Comparison of ENCODE assay signal across 8 mouse cellular contexts in the genomic region with DNA sequence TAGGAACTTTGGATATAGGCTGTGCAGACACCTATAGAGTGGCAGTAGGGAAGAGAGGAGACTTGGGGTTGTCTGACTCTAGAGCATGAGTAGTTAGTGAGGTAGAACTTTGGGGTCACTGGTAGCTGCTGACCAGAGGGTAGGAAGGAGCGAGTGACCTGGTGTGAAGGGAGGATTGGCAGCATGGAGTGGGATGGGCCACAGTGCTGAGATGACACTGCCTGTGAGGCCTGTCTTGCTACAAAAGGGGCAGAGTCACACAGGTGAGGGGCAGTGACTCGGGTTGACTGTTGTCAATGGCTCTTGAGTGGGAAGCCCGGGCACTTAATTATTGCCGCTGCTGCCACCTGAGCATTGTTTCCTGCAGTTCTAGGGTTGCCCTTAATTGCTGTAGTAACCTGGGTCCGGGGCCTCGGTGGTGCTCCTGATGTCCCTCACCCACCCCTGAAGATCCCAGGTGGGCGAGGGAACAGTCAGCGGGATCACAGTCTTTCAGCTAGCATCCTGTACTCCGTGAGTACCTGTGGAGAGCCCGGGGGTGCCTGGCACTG. TPM values are rescaled to one million over a fixed set of nuclear protein-coding genes. Genes with fewer than 3 reads are reported as not detected.
DNase-seq lines count a peak whose midpoint lies in the region; ATAC-seq and TF ChIP-seq lines count a peak whose summit lies in the region.
"Had no signal": no experiment of that assay in that cellular context is flagged by ENCODE, and none has a peak within 500 bp of the region (broad histone marks: within the 10 kb centered on the region; RNA-seq: fewer than 3 reads in every experiment).

No protein-coding gene starts in this region.

- H3K4me1 ChIP-seq in lung, adult 2 months (ENCODE audit: control insufficient read depth, insufficient read depth, low read length), result no peaks in the 10 kb centered on the region; the same call in 1 of the 2 replicates
- no peaks in the 10 kb centered on the region for H3K4me1 ChIP-seq in embryonic fibroblast, embryonic 13.5 days (ENCODE audit: control insufficient read depth, insufficient read depth, low read length)
- H3K4me1 ChIP-seq in intestine, postnatal 0 days (replicated peaks; ENCODE audit: control insufficient read depth, insufficient read depth, low read length), result peaks cover 7% of the 10 kb centered on the region; the same call in 1 of the 2 replicates
- H3K4me1 ChIP-seq in neural tube, embryonic 15.5 days, result peaks cover 39% of the 10 kb centered on the region

- H3K36me3 ChIP-seq in intestine, postnatal 0 days (ENCODE audit: control insufficient read depth, insufficient read depth), result peaks cover 18% of the 10 kb centered on the region
- peaks cover 22% of the 10 kb centered on the region for H3K36me3 ChIP-seq in neural tube, embryonic 15.5 days

- H3K4me3 ChIP-seq in lung, adult 2 months (replicated peaks; ENCODE audit: extremely low read depth, low read depth, low read length), result peak overlapping the region; percentile 52
- H3K4me3 ChIP-seq in embryonic fibroblast, embryonic 13.5 days (ENCODE audit: insufficient read depth, low read length), result peak overlapping the region; percentile 99
- peak overlapping the region; percentile 62 for H3K4me3 ChIP-seq in intestine, postnatal 0 days (ENCODE audit: low read depth, low read length)
- H3K4me3 ChIP-seq in neural tube, embryonic 15.5 days (replicated peaks), result peak overlapping the region; percentile 70

- DNase-seq in lung, adult 2 months, result no peak
- DNase-seq in lung, adult 18-20 months, result no peak
- no peak for DNase-seq in right cerebral cortex, postnatal 25 days
- no peak for DNase-seq in urinary bladder, adult 2 months (ENCODE audit: low spot score)
- DNase-seq: thymus, postnatal 36 days had no signal

- peak overlapping the region; percentile 94 for H3K4me2 ChIP-seq in intestine, postnatal 0 days (replicated peaks; ENCODE audit: low read depth)
- peak overlapping the region; percentile 88 for H3K4me2 ChIP-seq in neural tube, embryonic 15.5 days

- H3K9me3 ChIP-seq in intestine, postnatal 0 days (ENCODE audit: control insufficient read depth), result no peaks in the 10 kb centered on the region
- no peaks in the 10 kb centered on the region for H3K9me3 ChIP-seq in neural tube, embryonic 15.5 days (replicated peaks)

- no peak for TF ChIP-seq POLR2A in lung, adult 2 months (IDR thresholded peaks at IDR 0.05; ENCODE audit: borderline replicate concordance, extremely low read depth, low read depth, low read length)
- TF ChIP-seq POLR2A in embryonic fibroblast, embryonic 13.5 days (IDR thresholded peaks at IDR 0.05; ENCODE audit: low read depth, low read length), result no peak

- H3K27ac ChIP-seq in embryonic fibroblast, embryonic 13.5 days (ENCODE audit: insufficient read depth, low read length), result no peak overlapping the region
- H3K27ac ChIP-seq in intestine, postnatal 0 days (ENCODE audit: low read depth, low read length), result no peak overlapping the region
- H3K27ac ChIP-seq in neural tube, embryonic 15.5 days (replicated peaks), result no peak overlapping the region

- H3K9ac ChIP-seq in intestine, postnatal 0 days (ENCODE audit: low read depth, low read length), result peak overlapping the region; percentile 71
- peak overlapping the region; percentile 91 for H3K9ac ChIP-seq in neural tube, embryonic 15.5 days (replicated peaks)

- no peaks in the 10 kb centered on the region for H3K27me3 ChIP-seq in intestine, postnatal 0 days (replicated peaks; ENCODE audit: control insufficient read depth, insufficient read depth, low read length)
- H3K27me3 ChIP-seq in neural tube, embryonic 15.5 days (replicated peaks), result no peaks in the 10 kb centered on the region

- WGBS in lung, adult 2 months, result 51% methylated on average over 10 of the region's 10 CpGs
- 59% methylated on average over 10 of the region's 10 CpGs for WGBS in intestine, postnatal 0 days
- 81% methylated on average over 10 of the region's 10 CpGs for WGBS in neural tube, embryonic 15.5 days

- no peak for TF ChIP-seq CTCF in lung, adult 2 months (IDR thresholded peaks at IDR 0.05; ENCODE audit: insufficient read depth, low read length)
- no peak for TF ChIP-seq CTCF in embryonic fibroblast, embryonic 13.5 days (IDR thresholded peaks at IDR 0.05; ENCODE audit: borderline replicate concordance, insufficient read depth, low read length)
- no peak for TF ChIP-seq CTCF in intestine, postnatal 0 days (IDR thresholded peaks at IDR 0.05; ENCODE audit: low read depth)

- ATAC-seq in intestine, postnatal 0 days, result no peak
- no peak for ATAC-seq in neural tube, embryonic 15.5 days (ENCODE audit: low FRiP score)

RNA-seq across cellular contexts. Expression of gene Oaz1, which starts 1.5 kb away (rescaled TPM):
- 804 and 834 TPM in 2 replicates for polyA plus RNA-seq in lung, adult 2 months (2012; rRNA removed)
- polyA plus RNA-seq in embryonic fibroblast, embryonic 13.5 days (2011; ENCODE audit: insufficient read length, low read depth, missing spikeins), result 331 and 347 TPM in 2 replicates
- polyA plus RNA-seq in intestine, postnatal 0 days (2015; fragmentation: Nextera tagmentation; extraction: Ambion mirVana), result 1,008 and 1,019 TPM in 2 replicates
- 1,221 and 1,325 TPM in 2 replicates for polyA plus RNA-seq in neural tube, embryonic 15.5 days (2015; fragmentation: Nextera tagmentation; extraction: Ambion mirVana)
- 566 and 709 TPM in 2 replicates for polyA plus RNA-seq in urinary bladder, adult 2 months (2012; rRNA removed)

RNA-seq across cellular contexts. Expression of gene Jsrp1, which starts 14.6 kb away (rescaled TPM):
- 7.7 TPM in 1 of 2 replicates, not detected in the other for polyA plus RNA-seq in lung, adult 2 months (2012; rRNA removed)
- 0.70 TPM in 1 of 2 replicates, not detected in the other for polyA plus RNA-seq in embryonic fibroblast, embryonic 13.5 days (2011; ENCODE audit: insufficient read length, low read depth, missing spikeins)
- polyA plus RNA-seq in intestine, postnatal 0 days (2015; fragmentation: Nextera tagmentation; extraction: Ambion mirVana), result 0.35 and 0.42 TPM in 2 replicates
- 1.2 and 2.5 TPM in 2 replicates for polyA plus RNA-seq in neural tube, embryonic 15.5 days (2015; fragmentation: Nextera tagmentation; extraction: Ambion mirVana)
- 1.0 and 1.3 TPM in 2 replicates for polyA plus RNA-seq in urinary bladder, adult 2 months (2012; rRNA removed)

RNA-seq across cellular contexts. Expression of gene Lingo3, which starts 15.9 kb away (rescaled TPM):
- polyA plus RNA-seq in lung, adult 2 months (2012; rRNA removed), result 0.10 and 0.31 TPM in 2 replicates
- polyA plus RNA-seq in embryonic fibroblast, embryonic 13.5 days (2011; ENCODE audit: insufficient read length, low read depth, missing spikeins), result 0.19 TPM in 1 of 2 replicates, not detected in the other
- polyA plus RNA-seq in intestine, postnatal 0 days (2015; fragmentation: Nextera tagmentation; extraction: Ambion mirVana), result 0.04 TPM in 1 of 2 replicates, not detected in the other
- polyA plus RNA-seq in neural tube, embryonic 15.5 days (2015; fragmentation: Nextera tagmentation; extraction: Ambion mirVana), result 14.6 and 18.6 TPM in 2 replicates
- not detected in 2 replicates for polyA plus RNA-seq in urinary bladder, adult 2 months (2012; rRNA removed)

RNA-seq across cellular contexts. Expression of gene Amh, which starts 22.9 kb away (rescaled TPM):
- polyA plus RNA-seq in lung, adult 2 months (2012; rRNA removed), result 0.62 and 1.3 TPM in 2 replicates
- polyA plus RNA-seq in embryonic fibroblast, embryonic 13.5 days (2011; ENCODE audit: insufficient read length, low read depth, missing spikeins), result not detected in 2 replicates
- not detected in 2 replicates for polyA plus RNA-seq in intestine, postnatal 0 days (2015; fragmentation: Nextera tagmentation; extraction: Ambion mirVana)
- not detected in 2 replicates for polyA plus RNA-seq in neural tube, embryonic 15.5 days (2015; fragmentation: Nextera tagmentation; extraction: Ambion mirVana)
- polyA plus RNA-seq in urinary bladder, adult 2 months (2012; rRNA removed), result 0.40 and 0.62 TPM in 2 replicates

RNA-seq across cellular contexts. Expression of gene Lsm7, which starts 27.1 kb away (rescaled TPM):
- 78.5 and 79.1 TPM in 2 replicates for polyA plus RNA-seq in lung, adult 2 months (2012; rRNA removed)
- polyA plus RNA-seq in embryonic fibroblast, embryonic 13.5 days (2011; ENCODE audit: insufficient read length, low read depth, missing spikeins), result 75.6 and 106 TPM in 2 replicates
- polyA plus RNA-seq in intestine, postnatal 0 days (2015; fragmentation: Nextera tagmentation; extraction: Ambion mirVana), result 129 and 130 TPM in 2 replicates
- 226 and 240 TPM in 2 replicates for polyA plus RNA-seq in neural tube, embryonic 15.5 days (2015; fragmentation: Nextera tagmentation; extraction: Ambion mirVana)
- polyA plus RNA-seq in urinary bladder, adult 2 months (2012; rRNA removed), result 117 and 147 TPM in 2 replicates

Comparison
In these comparisons a context has a peak if more than half of its experiments do, and no peak if none do; other contexts are left out.
1. RNA of gene Lingo3, which starts 15.9 kb away (polyA plus RNA-seq): 14.6 to 18.6 TPM in neural tube, embryonic 15.5 days; 0.10 to 0.31 TPM in lung, adult 2 months, 0.19 TPM in embryonic fibroblast, embryonic 13.5 days, 0.04 TPM in intestine, postnatal 0 days and not detected in urinary bladder, adult 2 months; every median in the first group is over 10 times any median in the second.
2. Peak in every context shown above with its lines, with median percentiles within 50 percentile points of each other: H3K4me3 ChIP-seq.